Mouse (Mus musculus) brain, embryonic 18.5 days (tissue): ENCODE measurements at regions not wholly inside any gene's neighbourhood (a gene's known extent, or its start where the extent isn't known, plus 50 kb on each side); places are given as distances from the start of the nearest gene placed in this dataset.

ENCODE experiments used
- DNase-seq: peaks from one replicate; pipeline ENCODE4 v3.0.0-alpha.2; 2012; ENCODE audit warnings: low read depth, low spot score

DNA sequence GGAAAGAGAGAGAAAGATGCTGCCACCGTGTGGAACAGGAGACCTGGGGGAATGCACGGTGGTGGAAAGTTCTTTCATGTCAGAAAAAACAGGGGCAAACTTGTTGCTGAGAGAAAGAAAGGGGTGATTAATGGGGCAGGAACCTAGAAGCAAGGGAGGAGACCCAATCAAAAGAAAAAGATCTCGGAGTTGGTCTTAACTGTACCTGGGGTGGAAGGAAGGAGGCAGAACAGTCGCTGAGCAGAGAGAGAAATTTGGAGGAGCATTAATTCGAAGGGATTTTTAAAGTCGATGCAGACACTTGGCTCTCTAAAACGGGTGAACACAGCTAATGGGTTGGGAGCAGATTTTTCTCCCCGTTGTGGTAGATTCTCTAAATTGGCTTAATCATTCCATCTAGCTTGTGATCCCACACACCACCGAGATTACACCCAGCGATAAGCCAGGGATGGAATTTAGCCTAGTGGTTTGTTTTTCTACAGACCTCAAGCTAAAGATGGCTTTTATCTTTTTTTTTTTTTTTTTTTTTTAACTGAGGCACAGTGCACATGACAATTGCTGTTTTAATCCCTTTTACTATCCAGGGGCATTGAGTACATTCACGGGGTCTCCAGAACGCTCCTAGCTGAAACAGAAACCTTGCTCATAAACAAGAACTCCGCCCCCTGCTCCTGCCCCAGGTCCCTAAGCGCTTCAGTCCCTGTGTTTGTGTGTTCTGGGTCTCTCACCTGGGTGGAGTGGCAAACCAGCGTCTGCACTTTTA is 73.1 kb upstream of the Cpm start:
- DNase-seq: no peak

GRCm38 (mm10) chr10:117555542-117555941 is 73.8 kb upstream of the Cpm start:
- no peak for DNase-seq

GRCm38 (mm10) chr10:117555044-117555443 is 74.3 kb upstream of the Cpm start:
- no peak for DNase-seq

- DNase-seq: no peak
Measured at GRCm38 (mm10) chr10:117554533-117554932, 74.8 kb upstream of the Cpm start.

DNA sequence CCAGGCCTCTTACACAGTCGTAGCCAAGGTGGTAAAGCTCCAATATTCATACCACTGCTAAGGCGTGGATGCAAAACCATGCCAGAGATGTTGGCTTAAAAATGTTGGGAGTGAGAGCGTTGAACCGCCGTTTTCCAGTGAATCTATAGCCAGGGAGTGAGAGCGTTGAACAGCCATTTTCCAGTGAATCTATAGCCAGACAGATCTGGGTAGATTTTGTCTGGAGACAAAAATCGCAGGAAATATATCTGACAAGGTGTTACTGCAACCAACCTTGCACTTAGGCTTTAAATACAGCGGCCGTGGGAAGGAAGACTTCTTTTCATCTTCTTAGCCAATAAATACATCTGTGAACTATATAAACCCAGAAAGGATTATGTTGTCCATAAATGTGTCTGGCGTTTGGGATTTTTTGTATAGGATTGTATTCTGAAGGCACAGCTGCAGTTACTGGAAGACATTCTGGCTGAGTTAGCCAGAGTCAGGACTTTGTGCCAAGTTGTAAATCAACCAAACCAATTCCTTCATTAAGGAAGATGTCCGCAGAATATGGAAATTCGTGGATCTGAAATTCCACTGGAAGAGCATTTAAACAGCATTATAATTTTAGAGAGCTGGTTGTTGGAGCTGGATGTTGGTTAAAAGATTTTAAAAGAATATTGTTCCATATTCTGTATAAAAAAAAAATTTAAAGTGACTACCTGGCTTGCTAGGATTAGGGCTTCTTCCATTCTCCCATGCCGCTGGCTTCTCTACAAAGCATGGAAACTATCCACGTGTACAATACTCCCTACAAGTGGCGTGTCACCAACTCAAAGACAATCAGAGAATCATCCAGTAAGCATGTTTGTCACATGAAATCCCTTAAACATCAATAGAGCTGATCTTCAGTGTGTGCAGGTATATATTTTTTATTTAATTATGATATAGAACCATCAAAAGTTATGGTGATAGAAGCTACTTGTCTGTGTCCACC is 75.8 kb upstream of the Cpm start:
- DNase-seq: no peak

GRCm38 (mm10) chr10:117552049-117552652 is 77.1 kb upstream of the Cpm start:
- DNase-seq: no peak

GRCm38 (mm10) chr10:117551234-117552048 is 77.9 kb upstream of the Cpm start:
- DNase-seq: no peak

DNA sequence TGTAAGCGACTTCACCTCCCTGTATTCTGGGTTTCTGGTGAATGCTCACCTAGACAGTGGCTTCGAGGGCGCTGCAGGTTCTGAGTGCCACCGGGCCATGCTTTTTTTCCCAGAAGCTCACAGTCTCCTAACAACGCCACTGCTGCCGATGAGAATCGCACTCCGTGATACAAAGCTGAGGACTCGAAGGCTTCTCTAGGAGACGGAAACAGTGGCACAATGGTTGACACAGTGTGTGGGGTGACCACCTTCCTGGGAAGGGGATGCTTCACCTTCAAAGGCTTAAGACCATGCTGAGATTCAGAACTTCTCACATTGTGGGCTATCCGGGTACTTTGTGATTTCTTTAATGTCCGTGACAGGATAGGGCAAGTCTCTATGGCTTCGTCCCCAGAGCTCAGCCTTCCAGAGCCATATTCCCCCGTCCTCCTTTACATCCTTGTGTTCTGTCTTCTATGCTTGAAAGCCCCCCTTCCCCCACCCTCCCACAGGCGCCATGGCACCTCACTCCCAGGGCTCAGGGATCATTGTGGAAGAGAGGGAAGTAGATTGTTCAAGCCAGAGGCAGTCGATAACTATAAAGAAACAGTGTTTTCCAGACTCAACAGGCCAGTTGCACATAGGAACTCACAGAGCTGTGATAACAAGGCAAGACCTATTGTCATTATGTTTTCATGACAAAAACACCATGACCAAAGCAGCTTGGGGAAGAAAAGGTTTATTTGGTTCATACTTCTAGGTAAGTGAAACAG is 79.3 kb upstream of the Cpm start:
- DNase-seq: no peak

GRCm38 (mm10) chr10:117549506-117549830 is 79.8 kb upstream of the Cpm start:
- no peak for DNase-seq

DNA sequence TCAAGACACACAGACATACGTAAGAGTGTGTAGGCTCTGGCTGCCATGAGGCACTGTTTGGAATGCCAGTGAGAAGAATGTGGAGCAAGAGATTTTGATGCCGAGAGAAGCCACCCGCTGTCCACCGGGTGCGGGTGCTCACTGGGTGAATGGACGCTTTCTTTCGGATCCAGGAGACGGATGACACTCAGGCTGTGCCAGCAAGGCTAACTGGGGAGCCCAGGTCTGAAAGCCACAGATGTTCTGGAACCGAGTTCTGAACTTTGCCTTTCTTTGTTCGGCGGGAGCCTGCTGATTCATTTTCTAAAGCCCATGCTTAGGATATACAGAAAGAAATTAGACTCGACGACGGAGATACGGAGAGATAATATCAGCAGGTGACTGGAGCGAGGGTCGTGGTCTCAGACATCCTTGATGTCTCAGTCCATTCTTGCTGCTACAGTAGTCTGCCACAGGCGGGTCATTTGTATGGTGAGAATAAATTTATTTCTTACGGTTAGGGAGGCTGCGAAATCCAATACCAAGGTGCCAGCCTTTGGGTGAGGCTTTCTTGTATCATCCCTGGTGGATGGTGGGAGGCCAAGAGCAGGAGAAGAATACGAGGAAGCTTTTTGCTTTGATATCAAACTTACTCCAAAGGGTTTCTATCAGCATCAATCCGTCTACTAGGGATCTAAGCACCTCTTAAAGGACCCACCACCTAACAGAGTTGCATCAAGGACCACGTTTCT is 80.4 kb upstream of the Cpm start:
- DNase-seq: no peak

GRCm38 (mm10) chr10:117548262-117548661 is 81.0 kb upstream of the Cpm start:
- no peak for DNase-seq

DNA sequence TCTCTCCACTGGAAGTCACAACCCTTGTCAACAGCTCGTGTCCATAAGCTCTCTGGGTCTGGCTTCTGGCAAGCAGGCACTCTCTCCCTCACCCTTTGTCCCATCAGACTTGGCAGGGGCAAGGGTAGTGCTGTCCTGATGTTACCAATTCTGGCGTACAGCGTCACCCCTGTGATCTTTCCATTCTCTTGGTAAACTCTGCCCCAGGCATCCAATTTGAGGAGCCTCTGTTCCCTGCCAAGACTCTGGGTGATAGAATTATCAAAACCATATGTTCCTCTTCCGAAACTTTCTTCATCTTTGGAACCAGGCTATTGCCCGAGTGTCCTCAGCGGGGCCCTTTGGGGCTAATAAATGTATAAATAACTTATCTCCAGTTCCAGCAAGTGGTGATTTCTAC is 82.0 kb upstream of the Cpm start:
- no peak for DNase-seq

DNA sequence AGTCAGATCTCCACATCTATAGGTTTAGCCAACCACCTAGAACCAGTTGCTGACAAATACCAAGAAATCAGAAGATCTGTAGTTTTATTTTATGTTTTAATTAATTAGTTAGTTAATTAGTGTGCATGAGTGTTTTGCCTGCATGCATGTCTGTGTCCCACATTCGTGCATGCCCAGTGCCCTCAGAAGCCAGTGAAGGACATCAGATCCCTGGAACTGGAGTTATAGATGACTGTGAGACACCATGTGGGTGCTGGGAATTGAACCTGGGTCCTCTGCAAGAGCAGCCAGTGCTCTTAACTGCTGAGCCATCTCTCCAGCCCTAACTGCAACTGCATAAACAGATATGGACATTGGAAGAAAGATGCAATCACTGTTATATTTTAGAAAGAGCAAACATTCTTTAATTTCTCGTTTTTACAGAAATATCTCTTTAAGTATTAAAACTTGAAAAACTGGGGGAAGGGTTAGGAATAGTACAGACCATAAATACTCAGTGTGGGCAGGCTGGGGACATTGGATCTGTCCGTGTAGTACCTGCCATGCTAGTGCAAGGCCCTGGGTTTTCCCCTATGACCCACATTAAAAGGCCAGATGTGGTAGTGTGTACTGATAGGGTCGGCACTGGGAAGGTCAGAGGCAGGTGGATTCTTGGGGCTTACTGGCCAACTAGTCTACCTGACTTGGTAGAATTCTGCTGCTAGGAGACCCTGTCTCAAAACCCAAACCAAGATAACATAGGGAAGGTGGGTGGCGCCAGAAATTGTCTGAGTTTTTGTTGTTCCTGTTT is 83.3 kb upstream of the Cpm start:
- no peak for DNase-seq

GRCm38 (mm10) chr10:117544680-117545546 is 84.4 kb upstream of the Cpm start:
- no peak for DNase-seq

GRCm38 (mm10) chr10:117543995-117544679 is 85.2 kb upstream of the Cpm start:
- no peak for DNase-seq

GRCm38 (mm10) chr10:117543696-117543950 is 85.7 kb upstream of the Cpm start:
- DNase-seq: no peak

DNA sequence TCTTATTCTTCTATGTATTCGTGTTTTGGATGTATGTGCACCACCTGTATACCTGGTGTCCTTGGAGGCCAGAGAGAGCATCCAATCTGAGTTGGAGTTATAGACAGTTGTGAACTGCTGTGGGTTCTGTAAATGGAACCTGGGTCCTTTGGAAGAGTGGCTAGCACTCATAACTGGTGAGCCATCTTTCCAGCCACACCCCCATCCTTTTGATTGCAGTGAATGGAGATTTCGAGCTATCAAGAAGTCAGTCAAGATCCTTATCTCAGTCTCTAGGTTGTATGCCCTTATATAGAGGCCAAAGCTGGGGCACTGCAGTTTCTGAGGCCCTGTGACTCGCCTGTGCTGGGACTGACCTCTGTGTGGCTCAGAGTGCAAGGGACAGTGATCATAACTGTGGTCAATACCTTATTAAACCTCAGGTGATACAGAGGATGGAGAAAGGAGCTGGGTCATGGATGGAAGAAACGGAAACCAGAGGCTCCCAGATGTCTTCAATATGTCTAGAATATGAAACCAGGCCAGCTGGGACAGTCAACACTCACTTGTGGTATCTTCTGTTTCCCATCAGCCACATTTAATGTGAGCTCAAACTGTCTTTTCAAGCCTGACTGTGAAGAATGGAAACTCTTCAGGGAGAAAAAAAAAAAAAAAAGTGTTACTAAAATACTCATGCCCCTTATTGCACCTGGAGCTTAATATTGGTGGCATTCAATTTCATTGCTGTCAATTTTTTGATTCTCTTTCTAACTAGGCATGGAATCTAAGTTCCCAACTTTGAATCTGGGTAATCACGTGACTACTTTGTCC is 86.2 kb upstream of the Cpm start:
- DNase-seq: no peak
